Mouse (Mus musculus): ENCODE measurements around the gene Bcl11b. TPM values are rescaled to one million over a fixed set of nuclear protein-coding genes. Genes with fewer than 3 reads are reported as not detected.

The Bcl11b gene
- polyA plus RNA-seq, 1 experiment from 2014 or later, result 3.5 TPM

- Histone ChIP-seq H3K36me3 (ENCODE audit: control insufficient read depth, insufficient read depth, low read length) (no peaks in the 10 kb centered on the region), H3K27me3 (ENCODE audit: control insufficient read depth, insufficient read depth, low read length) (no peaks in the 10 kb centered on the region), H3K27ac (ENCODE audit: low read depth, low read length) (no peak overlapping the region), H3K4me2 (replicated peaks; ENCODE audit: low read depth, low read length) (no peak overlapping the region), H3K4me1 (ENCODE audit: control insufficient read depth, insufficient read depth, low read length) (peaks cover 22% of the 10 kb centered on the region; the same call in 1 of the 2 replicates), H3K9ac (ENCODE audit: low read depth, low read length) (no peak overlapping the region), H3K9me3 (ENCODE audit: control insufficient read depth, low read length) (0 out of 2 replicates have a peak, but pooled peaks cover 3% of the 10 kb centered on the region), H3K4me3 (ENCODE audit: low read length) (no peak overlapping the region)
- no peak for ATAC-seq (ENCODE audit: low FRiP score, low TSS enrichment)
- WGBS, result 47% methylated on average over 18 of the region's 18 CpGs
These were observed 33.5 kb downstream of the Bcl11b start for GRCm38 (mm10) chr12:107969841-107970371.

DNA sequence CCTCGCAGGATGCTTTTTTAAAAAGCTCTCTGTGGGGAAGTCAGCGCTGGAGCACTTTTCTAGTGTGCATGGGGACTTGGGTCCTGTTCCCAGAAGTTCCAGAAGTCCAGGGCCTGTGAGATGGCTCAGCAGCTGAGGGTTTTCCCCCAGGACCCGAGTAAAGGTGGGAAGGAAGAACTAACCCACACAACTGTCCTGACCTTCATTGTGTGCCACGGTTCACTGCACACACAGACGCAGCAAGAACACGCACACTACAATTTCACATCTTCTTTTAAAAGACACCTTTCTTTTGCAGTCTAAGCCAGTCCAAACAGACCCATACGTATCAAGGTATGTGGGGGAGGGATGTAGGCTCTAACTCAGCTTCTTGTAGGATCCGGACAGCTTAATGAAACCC lies 34.3 kb downstream of the Bcl11b start:
- ATAC-seq (ENCODE audit: low FRiP score, low TSS enrichment), result no peak
- no peaks in the 10 kb centered on the region for H3K27me3 ChIP-seq (ENCODE audit: control insufficient read depth, insufficient read depth, low read length)
- 0 out of 2 replicates have a peak, but pooled peaks cover 3% of the 10 kb centered on the region for H3K9me3 ChIP-seq (ENCODE audit: control insufficient read depth, low read length)
- H3K9ac ChIP-seq (ENCODE audit: low read depth, low read length), result no peak overlapping the region
- H3K27ac ChIP-seq (ENCODE audit: low read depth, low read length), result no peak overlapping the region
- 61% methylated on average over 8 of the region's 8 CpGs for WGBS
- H3K36me3 ChIP-seq (ENCODE audit: control insufficient read depth, insufficient read depth, low read length), result no peaks in the 10 kb centered on the region
- H3K4me1 ChIP-seq (ENCODE audit: control insufficient read depth, insufficient read depth, low read length), result peaks cover 23% of the 10 kb centered on the region; the same call in 1 of the 2 replicates
- H3K4me3 ChIP-seq (ENCODE audit: low read length), result no peak overlapping the region
- H3K4me2 ChIP-seq (replicated peaks; ENCODE audit: low read depth, low read length), result no peak overlapping the region

GRCm38 (mm10) chr12:107968331-107968730 lies 35.1 kb downstream of the Bcl11b start:
- no peaks in the 10 kb centered on the region for H3K27me3 ChIP-seq (ENCODE audit: control insufficient read depth, insufficient read depth, low read length)
- 87% methylated on average over 3 of the region's 3 CpGs for WGBS
- ATAC-seq (ENCODE audit: low FRiP score, low TSS enrichment), result no peak
- H3K9me3 ChIP-seq (ENCODE audit: control insufficient read depth, low read length), result 0 out of 2 replicates have a peak, but pooled peaks cover 3% of the 10 kb centered on the region
- H3K4me1 ChIP-seq (ENCODE audit: control insufficient read depth, insufficient read depth, low read length), result peaks cover 15% of the 10 kb centered on the region; the same call in 1 of the 2 replicates
- no peak overlapping the region for H3K27ac ChIP-seq (ENCODE audit: low read depth, low read length)
- H3K36me3 ChIP-seq (ENCODE audit: control insufficient read depth, insufficient read depth, low read length), result no peaks in the 10 kb centered on the region
- no peak overlapping the region for H3K9ac ChIP-seq (ENCODE audit: low read depth, low read length)
- no peak overlapping the region for H3K4me3 ChIP-seq (ENCODE audit: low read length)
- H3K4me2 ChIP-seq (replicated peaks; ENCODE audit: low read depth, low read length), result no peak overlapping the region

- H3K36me3 ChIP-seq (ENCODE audit: control insufficient read depth, insufficient read depth, low read length), result no peaks in the 10 kb centered on the region
- no peak overlapping the region for H3K4me3 ChIP-seq (ENCODE audit: low read length)
- H3K27me3 ChIP-seq (ENCODE audit: control insufficient read depth, insufficient read depth, low read length), result no peaks in the 10 kb centered on the region
- peaks cover 16% of the 10 kb centered on the region; the same call in 1 of the 2 replicates for H3K4me1 ChIP-seq (ENCODE audit: control insufficient read depth, insufficient read depth, low read length)
- no peak overlapping the region for H3K4me2 ChIP-seq (replicated peaks; ENCODE audit: low read depth, low read length)
- H3K9me3 ChIP-seq (ENCODE audit: control insufficient read depth, low read length), result 0 out of 2 replicates have a peak, but pooled peaks cover 3% of the 10 kb centered on the region
- no peak for ATAC-seq (ENCODE audit: low FRiP score, low TSS enrichment)
- H3K27ac ChIP-seq (ENCODE audit: low read depth, low read length), result no peak overlapping the region
- 91% methylated on average over 7 of the region's 7 CpGs for WGBS
- no peak overlapping the region for H3K9ac ChIP-seq (ENCODE audit: low read depth, low read length)
These were observed 36.4 kb downstream of the Bcl11b start for GRCm38 (mm10) chr12:107967026-107967425.

DNA sequence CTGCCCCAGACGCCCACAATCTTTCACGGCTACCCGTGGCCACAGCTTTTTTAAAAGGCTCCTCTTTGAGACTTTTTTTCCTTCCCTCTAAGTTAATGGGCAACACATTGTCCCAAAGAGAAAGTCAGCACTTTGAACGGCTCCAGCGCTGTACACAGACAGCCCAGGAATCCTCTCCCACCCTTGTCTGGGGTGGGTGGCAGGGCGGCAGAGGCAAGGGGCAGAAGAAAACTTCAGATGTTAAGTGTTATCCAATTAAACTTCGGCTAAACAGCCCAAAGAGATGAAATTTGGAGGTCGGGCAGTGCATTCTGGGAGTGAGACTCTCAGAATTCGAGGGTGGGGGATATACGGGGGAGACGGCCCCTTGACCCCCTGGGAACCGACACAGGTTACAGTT lies 38.3 kb downstream of the Bcl11b start:
- H3K4me1 ChIP-seq (ENCODE audit: control insufficient read depth, insufficient read depth, low read length), result peaks cover 33% of the 10 kb centered on the region
- WGBS, result 71% methylated on average over 12 of the region's 12 CpGs

DNA sequence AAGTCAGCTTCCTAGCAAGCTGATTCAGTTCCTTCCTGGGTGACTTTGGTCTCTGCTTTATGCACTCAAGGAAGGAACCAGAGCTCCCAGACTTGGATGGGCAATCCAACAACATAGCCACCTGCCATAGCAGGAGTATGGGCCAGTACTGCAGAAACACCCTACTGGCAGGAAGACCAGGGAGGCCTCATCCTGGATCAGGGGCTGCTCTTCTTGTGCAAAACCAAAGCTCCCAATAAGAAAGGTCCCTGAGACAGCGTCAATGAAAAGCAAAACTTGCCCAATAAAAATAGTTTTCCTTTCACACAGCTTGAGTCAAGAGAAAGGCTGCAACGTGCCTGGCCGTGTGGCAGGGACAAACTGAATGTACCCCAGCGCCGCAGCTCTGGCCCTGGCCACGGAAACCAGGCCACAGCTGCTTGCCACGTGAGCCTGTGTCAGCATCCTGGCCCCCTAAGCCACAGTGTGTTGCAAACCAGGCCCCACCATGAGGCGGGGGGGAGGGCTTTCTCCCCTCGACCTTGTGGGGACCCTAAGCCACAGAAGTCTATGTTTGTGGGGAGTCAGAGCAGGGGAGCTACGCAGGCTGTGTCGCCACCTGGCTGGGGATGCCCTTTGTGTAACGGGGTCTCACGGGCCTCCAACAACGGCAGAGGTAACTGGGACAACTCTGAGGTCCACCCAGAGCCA lies 38.9 kb downstream of the Bcl11b start:
- Histone ChIP-seq H3K4me3 (ENCODE audit: low read length) (no peak overlapping the region), H3K27ac (ENCODE audit: low read depth, low read length) (no peak overlapping the region), H3K4me1 (ENCODE audit: control insufficient read depth, insufficient read depth, low read length) (peaks cover 36% of the 10 kb centered on the region), H3K4me2 (replicated peaks; ENCODE audit: low read depth, low read length) (no peak overlapping the region), H3K9ac (ENCODE audit: low read depth, low read length) (no peak overlapping the region), H3K27me3 (ENCODE audit: control insufficient read depth, insufficient read depth, low read length) (no peaks in the 10 kb centered on the region), H3K9me3 (ENCODE audit: control insufficient read depth, low read length) (no peaks in the 10 kb centered on the region), H3K36me3 (ENCODE audit: control insufficient read depth, insufficient read depth, low read length) (no peaks in the 10 kb centered on the region)
- WGBS, result 86% methylated on average over 14 of the region's 14 CpGs
- ATAC-seq (ENCODE audit: low FRiP score, low TSS enrichment), result no peak

More for the DNA sequence above, 38.3 kb downstream of the Bcl11b start:
- Histone ChIP-seq H3K9ac (ENCODE audit: low read depth, low read length) (no peak overlapping the region), H3K27ac (ENCODE audit: low read depth, low read length) (no peak overlapping the region), H3K27me3 (ENCODE audit: control insufficient read depth, insufficient read depth, low read length) (no peaks in the 10 kb centered on the region), H3K36me3 (ENCODE audit: control insufficient read depth, insufficient read depth, low read length) (no peaks in the 10 kb centered on the region), H3K4me3 (ENCODE audit: low read length) (no peak overlapping the region), H3K4me2 (replicated peaks; ENCODE audit: low read depth, low read length) (no peak overlapping the region), H3K9me3 (ENCODE audit: control insufficient read depth, low read length) (0 out of 2 replicates have a peak, but pooled peaks cover 3% of the 10 kb centered on the region)
- ATAC-seq (ENCODE audit: low FRiP score, low TSS enrichment), result no peak

- ATAC-seq (ENCODE audit: low FRiP score, low TSS enrichment), result no peak
- Histone ChIP-seq H3K4me2 (replicated peaks; ENCODE audit: low read depth, low read length) (no peak overlapping the region), H3K9me3 (ENCODE audit: control insufficient read depth, low read length) (no peaks in the 10 kb centered on the region), H3K36me3 (ENCODE audit: control insufficient read depth, insufficient read depth, low read length) (no peaks in the 10 kb centered on the region), H3K27me3 (ENCODE audit: control insufficient read depth, insufficient read depth, low read length) (no peaks in the 10 kb centered on the region), H3K4me1 (ENCODE audit: control insufficient read depth, insufficient read depth, low read length) (peaks cover 39% of the 10 kb centered on the region), H3K9ac (ENCODE audit: low read depth, low read length) (no peak overlapping the region), H3K4me3 (ENCODE audit: low read length) (no peak overlapping the region), H3K27ac (ENCODE audit: low read depth, low read length) (no peak overlapping the region)
- 23% methylated on average over 7 of the region's 7 CpGs for WGBS
These were observed 40.5 kb downstream of the Bcl11b start for GRCm38 (mm10) chr12:107962852-107963251.

- no peaks in the 10 kb centered on the region for H3K36me3 ChIP-seq (ENCODE audit: control insufficient read depth, insufficient read depth, low read length)
These were observed 41.6 kb downstream of the Bcl11b start for GRCm38 (mm10) chr12:107961843-107962242.

GRCm38 (mm10) chr12:107960789-107961491 lies 42.5 kb downstream of the Bcl11b start:
- H3K4me1 ChIP-seq (ENCODE audit: control insufficient read depth, insufficient read depth, low read length), result peaks cover 39% of the 10 kb centered on the region
- H3K9me3 ChIP-seq (ENCODE audit: control insufficient read depth, low read length), result no peaks in the 10 kb centered on the region
- no peaks in the 10 kb centered on the region for H3K36me3 ChIP-seq (ENCODE audit: control insufficient read depth, insufficient read depth, low read length)
- 43% methylated on average over 12 of the region's 12 CpGs for WGBS
- peak; percentile 54; the same call in 1 of the 2 replicates for ATAC-seq (ENCODE audit: low FRiP score, low TSS enrichment)
- no peaks in the 10 kb centered on the region for H3K27me3 ChIP-seq (ENCODE audit: control insufficient read depth, insufficient read depth, low read length)
- no peak overlapping the region for H3K9ac ChIP-seq (ENCODE audit: low read depth, low read length)
- H3K4me2 ChIP-seq (replicated peaks; ENCODE audit: low read depth, low read length), result no peak overlapping the region
- H3K4me3 ChIP-seq (ENCODE audit: low read length), result no peak overlapping the region
- no peak overlapping the region for H3K27ac ChIP-seq (ENCODE audit: low read depth, low read length)

More at GRCm38 (mm10) chr12:107961843-107962242, 41.6 kb downstream of the Bcl11b start:
- Histone ChIP-seq H3K9me3 (ENCODE audit: control insufficient read depth, low read length) (no peaks in the 10 kb centered on the region), H3K27ac (ENCODE audit: low read depth, low read length) (no peak overlapping the region), H3K4me1 (ENCODE audit: control insufficient read depth, insufficient read depth, low read length) (peaks cover 39% of the 10 kb centered on the region), H3K4me3 (ENCODE audit: low read length) (no peak overlapping the region), H3K27me3 (ENCODE audit: control insufficient read depth, insufficient read depth, low read length) (no peaks in the 10 kb centered on the region), H3K9ac (ENCODE audit: low read depth, low read length) (no peak overlapping the region), H3K4me2 (replicated peaks; ENCODE audit: low read depth, low read length) (no peak overlapping the region)
- 43% methylated on average over 15 of the region's 15 CpGs for WGBS
- ATAC-seq (ENCODE audit: low FRiP score, low TSS enrichment), result no peak

Measured in kidney, embryonic 14.5 days (tissue).